Mouse (Mus musculus) liver, adult 2 months (tissue): Measurements from ENCODE around the gene Gpatch2.

ENCODE experiments used
- CTCF ChIP-seq: fragments of 200-500 bp; IDR thresholded peaks from 2 replicates; pipeline ENCODE4 v1.5.1; 2011; ENCODE audit warnings: low read depth, low read length, control low read depth
- POLR2A ChIP-seq: fragments of 200-500 bp; IDR thresholded peaks from 2 replicates; pipeline ENCODE4 v1.6.1; 2011; ENCODE audit warnings: low read length, control low read depth; ENCODE audit not compliant: insufficient read depth; ENCODE audit errors: extremely low read depth

GRCm38 (mm10) chr1:187348053-187348820 is 132.9 kb downstream of the Gpatch2 start:
- no peak for TF ChIP-seq POLR2A
- TF ChIP-seq CTCF, result no peak
